Mouse (Mus musculus): Measurements from ENCODE around the gene Gm12248.

Gene Gm12248

GRCm38 (mm10) chr11:58033635-58034034 lies 59.3 kb downstream of the Gm12248 start:
- DNase-seq (ENCODE audit: low spot score in 2 of 2) = no peak

- DNase-seq (ENCODE audit: low spot score in 2 of 2) = no peak
These were observed 61.8 kb downstream of the Gm12248 start for GRCm38 (mm10) chr11:58031176-58031575.

- no peak for DNase-seq (ENCODE audit: low spot score in 2 of 2)
These were observed 63.1 kb downstream of the Gm12248 start for GRCm38 (mm10) chr11:58029869-58030268.

- DNase-seq (ENCODE audit: low spot score in 2 of 2) = no peak
These were observed 64.0 kb downstream of the Gm12248 start for GRCm38 (mm10) chr11:58028981-58029380.

GRCm38 (mm10) chr11:58026860-58027259 lies 66.1 kb downstream of the Gm12248 start:
- DNase-seq (ENCODE audit: low spot score in 2 of 2) = no peak

GRCm38 (mm10) chr11:58026337-58026736 lies 66.6 kb downstream of the Gm12248 start:
- no peak for DNase-seq (ENCODE audit: low spot score in 2 of 2)

- DNase-seq (ENCODE audit: low spot score in 2 of 2) = no peak
These were observed 67.1 kb downstream of the Gm12248 start for GRCm38 (mm10) chr11:58025881-58026280.

- no peak for DNase-seq (ENCODE audit: low spot score in 2 of 2)
These were observed 68.3 kb downstream of the Gm12248 start for GRCm38 (mm10) chr11:58024671-58025070.

GRCm38 (mm10) chr11:58024271-58024670 lies 68.7 kb downstream of the Gm12248 start:
- DNase-seq (ENCODE audit: low spot score in 2 of 2) = no peak

GRCm38 (mm10) chr11:58021618-58022017 lies 71.3 kb downstream of the Gm12248 start:
- DNase-seq (ENCODE audit: low spot score in 2 of 2) = no peak

- DNase-seq (ENCODE audit: low spot score in 2 of 2) = no peak
These were observed 71.8 kb downstream of the Gm12248 start for GRCm38 (mm10) chr11:58021095-58021494.

- DNase-seq (ENCODE audit: low spot score in 2 of 2) = no peak
These were observed 74.2 kb downstream of the Gm12248 start for GRCm38 (mm10) chr11:58018701-58019100.

- no peak for DNase-seq (ENCODE audit: low spot score in 2 of 2)
These were observed 74.6 kb downstream of the Gm12248 start for GRCm38 (mm10) chr11:58018287-58018686.

GRCm38 (mm10) chr11:58017422-58017821 lies 75.5 kb downstream of the Gm12248 start:
- DNase-seq (ENCODE audit: low spot score in 2 of 2) = no peak

- no peak for DNase-seq (ENCODE audit: low spot score in 2 of 2)
These were observed 76.6 kb downstream of the Gm12248 start for GRCm38 (mm10) chr11:58016371-58016770.

GRCm38 (mm10) chr11:58015339-58015738 lies 77.6 kb downstream of the Gm12248 start:
- DNase-seq (ENCODE audit: low spot score in 2 of 2) = no peak

- no peak for DNase-seq (ENCODE audit: low spot score in 2 of 2)
These were observed 78.3 kb downstream of the Gm12248 start for GRCm38 (mm10) chr11:58014604-58015003.
